Mouse (Mus musculus) layer of hippocampus, postnatal 10 days (tissue): Measurements from ENCODE around the gene Nlrp3. TPM values are rescaled to one million over a fixed set of nuclear protein-coding genes. Genes with fewer than 3 reads are reported as not detected.

Experiments used
- DNase-seq, 2 experiments: peaks; one replicate each; pipeline ENCODE4 v3.0.0; 2021; ENCODE audit warnings: low spot score in 2 of 2
- long read RNA-seq: library from polyadenylated mRNA; stranded (forward); transcript quantifications from one replicate; pipeline ENCODE4 v2.0.0, GENCODE M21; 2023
- total RNA-seq, 2 experiments: library from RNA; stranded (reverse); gene quantifications; 2 replicates each; pipeline ENCODE4 v1.2.3; 2021

The Nlrp3 gene
- total RNA-seq: 1 to 10 TPM; 1.0 TPM
- long read RNA-seq: 0 reads

DNA sequence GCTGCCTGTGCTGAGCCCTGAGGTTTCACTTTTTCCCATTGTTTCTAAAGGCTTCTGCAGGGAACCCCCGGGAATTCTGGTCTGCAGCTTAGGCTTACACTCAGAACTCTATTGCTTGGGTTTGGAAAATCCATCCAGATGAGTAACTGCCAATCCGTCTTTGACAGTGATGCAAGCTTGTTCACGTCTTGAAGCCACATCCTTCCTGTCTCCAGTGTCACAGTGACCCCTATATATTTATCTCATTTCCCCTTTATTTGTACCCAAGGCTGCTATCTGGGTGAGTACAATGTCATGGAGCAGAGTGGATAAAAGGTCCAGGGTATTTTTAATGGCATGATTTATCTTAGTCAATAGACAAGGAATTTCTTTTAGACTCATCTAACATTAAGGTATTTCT, at the start of gene Nlrp3:
TSS of gene Nlrp3 (plus strand) at position 245 of the 400 bp plus-strand sequence.
- no peak for DNase-seq

DNA sequence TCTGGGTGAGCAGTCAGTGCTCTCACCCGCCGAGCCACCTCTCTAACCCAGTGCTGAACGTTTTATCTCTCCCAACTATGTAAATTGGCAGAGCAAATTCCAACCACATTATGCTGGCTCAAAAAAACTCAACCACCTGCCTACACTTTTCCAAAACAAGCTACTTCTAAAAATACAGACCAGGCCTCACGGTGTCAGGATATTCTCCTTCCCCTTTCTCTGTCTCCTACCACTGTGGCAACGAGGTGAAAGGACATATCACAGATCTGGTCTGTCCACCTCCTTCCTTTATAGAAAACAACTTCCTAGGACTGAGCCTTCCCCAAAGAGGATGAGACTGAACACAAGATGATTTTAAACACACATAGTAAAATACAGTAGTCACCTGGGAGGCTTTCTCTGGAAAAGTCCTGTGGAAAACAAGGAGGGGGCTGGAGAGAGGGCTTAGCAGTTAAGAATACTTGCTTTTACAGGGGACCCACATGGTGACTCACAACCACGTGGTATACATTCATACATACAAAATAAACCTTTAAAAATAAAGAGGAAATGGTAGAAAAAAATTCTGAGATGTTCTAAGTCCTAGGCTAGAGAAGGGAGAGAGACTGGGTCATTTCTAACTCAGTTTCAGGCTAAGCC, 44.6 kb upstream of the Nlrp3 start:
- no peak for DNase-seq

DNA sequence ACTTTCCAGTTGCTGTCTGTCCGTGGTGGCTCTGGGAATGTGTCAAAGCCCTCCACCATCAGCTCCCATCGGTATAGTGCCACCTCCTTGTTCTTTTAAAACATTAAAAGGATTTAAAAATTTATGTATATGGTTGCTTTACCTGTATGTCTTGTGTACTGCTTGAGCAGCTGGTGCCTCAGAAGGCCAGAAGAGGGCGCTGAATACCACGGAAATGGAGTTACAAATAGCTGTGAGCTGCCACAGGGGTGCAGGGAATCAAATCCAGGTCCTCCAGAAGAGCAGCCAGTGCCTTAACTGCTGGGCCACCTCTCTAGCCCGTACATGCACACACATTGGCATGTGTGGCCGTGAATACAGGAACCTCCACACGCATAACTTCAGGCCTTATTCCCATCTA, 43.6 kb upstream of the Nlrp3 start:
- no peak for DNase-seq

DNA sequence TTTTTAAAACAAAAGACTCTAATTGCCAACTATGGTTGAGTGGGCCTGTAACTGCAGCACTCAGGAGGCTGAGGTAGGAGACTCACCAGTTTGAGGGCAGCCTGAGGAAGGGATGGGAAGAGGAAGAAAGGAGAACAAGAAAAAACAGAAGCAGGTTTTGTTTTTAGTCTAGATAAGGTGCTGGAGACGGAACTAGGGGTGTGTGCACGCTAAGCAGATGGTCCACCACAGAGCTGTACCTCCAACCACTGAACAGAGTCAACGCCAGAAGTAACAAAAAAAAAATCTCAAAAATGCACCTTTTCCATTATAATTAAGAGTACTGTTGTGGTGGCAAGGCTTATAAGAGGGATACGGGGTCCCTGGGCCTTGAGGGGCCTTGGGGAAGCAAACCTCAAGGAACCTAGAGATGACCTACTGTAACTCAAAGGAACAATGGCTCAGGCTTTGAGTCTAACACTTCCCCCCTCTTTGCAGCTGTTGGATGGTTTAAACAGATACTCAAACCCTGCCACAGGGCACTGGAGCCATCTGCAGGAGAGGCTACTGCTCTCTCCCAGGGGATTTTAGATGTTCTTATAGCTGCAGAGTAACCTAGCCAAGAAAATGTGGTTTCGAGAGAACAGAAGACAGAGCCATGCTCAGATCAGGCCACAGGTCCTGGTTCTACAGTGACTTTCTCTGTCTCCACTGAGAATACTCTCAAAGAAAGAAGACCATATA, 39.2 kb upstream of the Nlrp3 start:
- DNase-seq: no peak

DNA sequence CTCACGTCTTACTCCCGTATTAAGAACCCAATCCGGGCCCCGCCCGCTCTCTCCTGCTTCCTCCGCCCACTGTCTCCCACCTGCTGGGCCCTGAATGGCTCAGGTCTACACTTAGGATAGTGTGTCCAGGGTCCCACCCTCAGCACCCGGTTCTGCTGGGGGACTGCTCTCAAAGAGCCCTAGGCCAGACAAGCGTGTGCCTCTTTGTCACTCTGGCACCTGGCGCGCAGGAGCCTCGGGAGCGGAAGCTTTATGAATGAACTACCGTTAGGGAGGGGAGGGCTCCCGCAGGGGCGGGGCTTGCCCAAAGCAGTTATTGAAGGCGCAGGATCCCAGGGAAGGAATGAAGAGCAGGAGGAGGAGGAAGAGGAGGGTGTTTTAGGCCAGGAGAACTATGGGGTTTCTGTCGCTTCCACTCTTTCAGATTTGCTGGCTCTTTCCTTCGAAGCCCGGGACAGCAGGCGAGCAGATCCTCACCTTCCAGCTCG, 36.0 kb upstream of the Nlrp3 start:
- peak; percentile 51 to 61 for DNase-seq

DNA sequence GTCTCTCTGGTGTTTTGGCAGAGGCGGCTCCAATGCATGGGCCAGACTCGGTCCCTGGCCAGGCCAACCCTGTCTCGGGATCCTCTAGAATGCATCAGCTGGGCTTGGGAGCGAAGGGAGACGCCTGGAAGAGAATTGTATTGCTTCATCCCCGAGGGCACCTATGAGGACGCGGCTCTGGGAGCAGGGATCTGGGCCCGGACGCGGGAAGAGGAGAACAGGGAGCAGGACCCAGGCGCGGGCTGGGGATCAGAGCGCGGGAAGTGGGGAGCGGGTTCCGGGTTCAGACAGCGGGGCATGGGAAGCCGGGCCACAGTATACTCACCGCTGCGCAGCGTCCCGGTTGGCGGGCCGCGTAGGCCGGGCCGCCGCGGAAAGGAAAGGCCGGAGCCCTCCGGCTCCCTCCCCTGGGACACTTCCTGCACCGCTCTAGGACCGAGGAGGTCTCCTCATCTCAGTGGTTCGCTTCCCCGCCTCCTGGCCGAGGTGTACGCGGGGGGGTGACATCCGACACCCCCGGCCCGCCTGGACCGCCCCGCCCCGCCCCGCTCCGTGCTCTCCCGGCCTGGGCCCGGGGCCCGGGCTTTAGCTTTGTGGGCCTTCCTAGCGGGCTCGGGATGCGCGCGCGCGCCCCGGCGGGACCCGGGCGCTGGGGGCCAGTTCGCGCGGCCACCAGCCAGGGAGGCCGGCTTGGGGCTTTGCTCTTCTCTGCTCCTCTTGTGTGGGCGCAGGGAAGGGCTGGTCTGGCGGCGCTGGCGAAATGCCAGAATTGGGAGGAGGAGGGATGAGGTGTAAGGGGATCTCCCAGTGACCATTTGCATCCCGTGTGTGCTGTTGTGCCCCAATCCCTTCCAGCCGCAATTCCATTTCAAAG, 35.3 kb upstream of the Nlrp3 start:
- peak; percentile 82 to 86 for DNase-seq

DNA sequence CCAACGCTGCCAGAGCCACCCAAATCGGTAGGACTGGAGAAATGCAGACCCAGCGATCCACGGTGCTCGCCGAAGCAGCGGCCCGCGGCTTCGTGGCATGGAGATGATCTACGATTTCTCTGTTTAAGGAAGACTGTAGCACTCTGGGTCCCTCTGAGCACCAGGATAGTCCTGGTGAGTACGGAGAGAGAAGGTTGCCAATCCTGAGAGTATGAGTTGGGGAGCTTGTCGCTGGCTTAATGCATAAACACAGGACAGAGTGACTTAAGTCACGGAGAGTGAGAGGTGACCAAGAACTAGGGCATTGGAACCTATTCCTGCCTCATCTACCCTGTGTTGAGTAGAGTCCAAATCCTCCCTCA, 34.7 kb upstream of the Nlrp3 start:
- DNase-seq: no peak

DNA sequence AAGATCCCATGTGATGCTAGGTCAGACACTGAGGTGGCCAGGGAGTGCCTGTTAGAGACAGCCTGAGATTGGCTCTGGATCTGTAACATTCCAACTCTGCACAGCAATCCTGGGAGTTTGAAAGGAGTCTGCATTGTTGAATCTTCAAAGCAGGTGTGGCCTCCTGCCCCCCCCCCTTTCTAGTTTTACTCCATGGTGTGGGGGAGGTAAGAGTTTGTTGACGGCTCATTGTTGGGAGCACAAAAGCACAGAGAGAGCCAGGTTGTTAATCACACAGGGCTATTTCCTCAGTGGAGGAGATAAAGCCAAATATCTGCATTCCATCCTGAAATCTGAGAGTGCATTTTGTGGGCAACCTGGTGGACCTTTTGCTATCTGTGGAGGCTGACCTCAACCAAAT, 29.8 kb upstream of the Nlrp3 start:
- no peak for DNase-seq

DNA sequence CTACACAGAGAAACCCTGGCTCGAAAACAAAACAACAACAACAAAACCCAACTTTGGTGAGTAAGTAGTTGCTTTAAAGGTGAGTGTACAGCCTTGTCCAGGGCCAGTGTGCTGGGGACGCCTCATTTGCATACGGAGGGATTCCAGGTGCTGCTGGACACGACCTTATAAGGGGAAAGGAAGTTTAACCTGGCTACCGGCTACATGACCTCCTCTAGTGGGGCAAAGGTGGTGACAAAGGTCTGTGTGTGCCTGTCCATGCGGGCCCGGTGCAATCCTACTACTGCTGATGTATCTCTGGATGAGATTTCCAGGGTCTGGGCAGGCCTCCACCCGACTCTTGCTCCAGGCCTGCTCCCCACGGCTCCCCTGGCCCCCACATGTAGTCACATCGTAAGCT, 28.6 kb upstream of the Nlrp3 start:
- DNase-seq: no peak

DNA sequence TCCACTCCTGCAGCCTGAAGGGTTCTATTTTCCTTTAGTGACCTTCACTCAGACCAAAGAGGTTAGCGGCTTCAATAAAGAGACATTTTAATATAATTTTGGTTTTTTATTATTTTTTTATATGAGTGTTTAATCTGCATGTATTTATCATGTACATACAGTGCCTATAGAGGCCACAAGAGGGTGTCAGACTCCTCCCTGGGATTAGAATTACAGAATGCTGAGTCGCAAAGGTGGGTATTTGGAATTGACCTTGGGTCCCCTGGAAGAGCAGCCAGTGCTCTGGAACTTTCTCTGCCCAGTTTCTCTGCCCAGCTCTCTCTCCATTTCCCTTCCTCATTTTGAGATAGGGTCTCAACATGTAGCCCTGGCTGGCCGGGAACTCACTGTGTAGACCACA, 27.8 kb upstream of the Nlrp3 start:
- no peak for DNase-seq

DNA sequence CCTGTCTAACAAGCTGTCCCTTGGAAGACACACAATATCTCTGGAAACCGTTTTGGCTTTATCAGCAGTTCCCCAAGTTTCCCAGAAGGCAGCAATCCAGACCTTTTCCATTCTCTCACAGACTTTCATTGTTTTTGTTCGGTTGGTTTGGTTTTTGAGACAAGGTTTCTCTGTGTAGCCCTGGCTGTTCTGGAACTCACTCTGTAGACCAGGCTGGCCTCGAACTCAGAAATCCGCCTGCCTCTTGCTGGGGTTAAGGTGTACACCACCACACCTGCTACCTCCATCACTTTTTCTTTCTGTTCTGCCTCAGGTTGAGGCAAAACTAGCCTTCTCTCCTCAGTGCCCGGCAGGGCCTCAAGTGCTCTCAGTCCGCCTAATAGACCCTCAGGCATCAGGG, 27.0 kb upstream of the Nlrp3 start:
- DNase-seq: no peak

DNA sequence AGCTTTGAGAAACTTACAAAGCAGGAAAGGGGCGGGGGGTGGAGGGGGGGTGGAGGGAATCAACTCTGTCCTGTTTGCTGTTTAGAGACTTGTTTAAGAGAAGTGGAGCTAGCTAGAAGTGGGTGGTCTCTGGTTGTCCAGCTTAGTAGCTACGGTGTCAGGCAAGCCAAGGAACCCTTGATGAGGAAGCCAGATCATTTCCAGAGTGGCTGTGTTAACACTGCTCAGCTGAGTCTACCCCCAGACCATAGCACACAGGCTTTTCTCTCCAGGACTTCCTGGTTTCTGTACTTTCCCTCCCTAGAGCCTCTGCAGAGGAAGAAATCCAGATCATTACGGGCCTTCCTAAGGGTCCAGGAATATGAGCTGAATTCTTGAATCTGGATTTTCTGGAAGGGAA, 26.6 kb upstream of the Nlrp3 start:
- no peak for DNase-seq

DNA sequence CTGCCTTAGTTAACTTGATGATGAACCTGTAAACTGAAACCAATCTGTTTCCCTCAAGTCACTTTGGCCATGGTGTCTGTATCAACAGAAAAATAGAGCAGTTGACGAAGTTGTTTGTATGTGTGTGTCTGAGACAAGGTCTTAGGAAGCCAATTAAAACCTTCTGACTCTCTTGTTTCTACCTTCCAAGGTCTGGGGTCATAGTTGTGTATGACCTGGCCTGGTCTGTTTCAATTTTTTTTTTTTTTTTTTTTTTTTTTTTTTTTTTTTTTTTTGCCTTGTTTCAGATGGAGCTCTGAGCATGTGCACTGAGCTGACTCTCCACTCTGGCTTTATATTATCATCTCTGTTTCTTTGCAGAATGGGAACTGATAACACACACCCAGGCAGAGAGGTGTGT, 23.9 kb upstream of the Nlrp3 start:
- DNase-seq: no peak

DNA sequence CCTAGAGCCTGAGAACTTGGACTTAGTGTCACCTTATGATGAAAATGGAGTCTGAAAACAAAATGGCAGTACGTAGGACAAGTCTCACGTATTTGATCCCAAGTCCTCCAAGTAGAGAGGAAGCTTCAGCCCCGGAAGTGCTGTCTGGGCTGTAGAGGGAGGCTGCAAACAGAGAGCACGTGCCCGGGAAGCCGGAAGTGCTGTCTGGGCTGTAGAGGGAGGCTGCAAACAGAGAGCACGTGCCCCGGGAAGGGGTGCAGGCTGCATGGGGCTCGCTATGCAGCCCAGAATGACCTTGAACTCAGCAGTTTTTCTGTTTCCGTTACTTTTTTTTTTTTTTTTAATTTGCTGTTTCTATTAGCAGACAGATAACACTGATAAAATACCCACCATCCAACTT, 23.1 kb upstream of the Nlrp3 start:
- no peak for DNase-seq

DNA sequence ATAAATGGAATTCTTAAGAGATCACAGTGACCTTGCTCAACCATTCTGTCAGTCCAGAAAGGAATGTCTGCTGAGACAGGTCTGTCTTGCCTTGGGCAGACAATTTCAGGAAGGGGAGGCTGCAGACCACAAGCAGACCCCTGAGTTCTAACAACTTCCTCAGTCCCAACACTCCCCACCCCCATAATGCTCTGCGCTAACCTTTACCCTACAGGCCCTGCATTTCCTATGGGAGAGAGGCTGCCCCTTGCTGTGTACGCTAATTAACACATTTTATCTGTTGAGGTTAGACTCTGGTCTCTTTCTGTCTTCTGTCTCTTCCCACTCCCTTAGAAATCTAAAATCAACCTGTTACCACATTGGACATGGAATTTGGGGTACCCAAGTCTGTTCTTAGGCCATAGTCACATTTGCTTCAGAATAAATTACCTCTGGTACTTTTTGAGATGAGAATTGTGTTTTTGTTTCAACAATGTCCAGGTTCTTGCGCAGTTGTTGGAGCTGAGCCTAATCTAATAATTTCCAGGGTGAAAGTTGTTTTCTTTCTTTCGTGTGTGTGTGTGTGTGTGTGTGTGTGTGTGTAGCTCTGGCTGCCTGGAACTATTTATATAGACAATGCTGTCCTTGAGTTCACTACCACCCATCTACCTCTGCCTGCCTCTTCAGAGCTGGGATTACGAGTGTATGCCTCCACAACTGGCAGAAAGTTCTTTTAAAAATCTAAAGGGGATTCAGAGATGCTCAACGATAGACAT, 21.4 kb upstream of the Nlrp3 start:
- DNase-seq: no peak

DNA sequence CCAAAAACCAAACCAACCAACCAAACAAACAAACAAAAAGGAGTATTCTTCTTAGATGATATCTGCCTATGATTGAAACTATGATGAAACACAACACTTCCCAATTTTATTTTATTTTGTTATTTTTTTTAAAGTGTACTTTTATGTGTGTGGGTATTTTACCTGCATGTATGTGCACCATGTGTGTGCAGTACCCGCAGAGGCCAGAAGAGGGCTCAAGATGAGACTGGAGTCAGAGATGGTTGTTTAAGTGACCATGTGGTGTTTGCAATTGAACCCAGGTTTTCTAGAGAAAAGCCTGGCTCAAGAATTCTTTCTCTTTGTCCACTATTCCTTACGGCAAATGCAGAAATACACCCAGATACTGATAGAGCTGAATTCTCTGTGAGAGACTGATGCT, 17.2 kb upstream of the Nlrp3 start:
- no peak for DNase-seq

DNA sequence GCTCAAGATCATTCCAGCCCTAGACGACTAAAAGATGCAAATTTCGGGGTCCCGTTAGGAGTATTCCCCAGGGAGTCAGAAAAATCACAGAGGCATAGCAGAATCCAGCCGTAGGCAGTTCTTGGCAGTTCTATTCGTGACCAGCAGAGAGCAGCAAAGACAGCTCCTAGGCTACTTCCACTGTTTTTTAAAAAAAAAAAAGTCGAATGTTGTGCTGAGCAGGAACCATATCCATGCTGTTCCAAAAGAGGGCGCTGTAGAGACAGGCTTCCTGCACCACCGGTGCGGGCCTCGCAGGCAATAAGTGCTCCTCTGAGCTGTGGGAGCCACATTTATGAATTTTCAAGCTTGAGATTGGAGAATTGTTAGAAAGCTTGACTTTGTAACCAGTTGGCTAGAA, 16.1 kb upstream of the Nlrp3 start:
- DNase-seq: peak; percentile 88 to 89

DNA sequence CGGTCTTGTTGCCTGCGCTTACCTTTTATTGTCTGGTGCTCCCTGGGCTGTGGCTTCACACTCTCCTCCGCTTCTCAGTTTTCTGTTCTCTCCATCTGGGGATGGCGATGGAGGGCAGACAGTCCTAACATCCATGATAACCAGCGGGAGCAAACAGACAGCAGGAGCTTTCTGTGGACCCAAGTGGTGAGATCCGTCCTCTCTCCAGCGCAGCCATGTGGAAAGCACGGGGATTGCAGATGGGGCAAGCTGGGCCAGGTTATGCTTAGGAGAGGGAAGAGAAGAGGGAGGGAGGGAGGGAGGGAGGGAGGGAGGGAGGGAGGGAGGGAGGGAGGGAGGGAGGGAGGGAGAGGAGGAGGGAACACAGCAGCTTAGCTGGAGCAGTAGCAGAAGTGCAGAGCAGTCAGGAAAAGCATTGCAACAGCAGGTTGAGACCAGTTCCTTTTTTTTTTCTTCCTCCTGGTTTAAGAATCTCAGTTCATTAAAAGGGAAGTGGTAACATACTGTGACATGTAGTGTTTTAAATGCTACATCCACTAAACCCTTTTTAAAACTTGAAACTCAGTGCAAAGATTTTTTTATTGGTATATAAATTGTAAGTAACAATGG, 14.8 kb upstream of the Nlrp3 start, which contains the start of gene Zkscan17:
TSS of gene Zkscan17 (minus strand) at position 280 of the 609 bp plus-strand sequence.
- peak; percentile 47 to 50 for DNase-seq

DNA sequence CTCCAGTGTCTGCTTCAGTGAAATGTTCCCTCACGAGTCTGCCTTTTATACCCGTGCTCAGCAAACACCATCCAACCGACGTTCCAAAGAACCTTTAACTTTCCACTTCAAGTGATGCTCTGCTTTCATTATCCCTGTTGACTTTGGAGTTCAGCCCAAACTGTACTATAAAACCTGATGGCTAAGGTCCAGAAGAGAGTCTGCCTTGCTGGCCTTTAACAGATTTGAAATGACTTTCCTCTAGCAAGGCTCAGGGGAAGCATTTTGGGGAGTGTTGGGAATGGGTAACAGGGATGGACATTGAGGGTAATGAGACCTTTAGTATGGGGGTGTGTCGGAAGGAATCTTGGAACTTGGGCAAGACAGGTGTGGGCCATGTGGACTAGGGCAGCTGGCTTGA, 11.1 kb upstream of the Nlrp3 start:
- DNase-seq: no peak

DNA sequence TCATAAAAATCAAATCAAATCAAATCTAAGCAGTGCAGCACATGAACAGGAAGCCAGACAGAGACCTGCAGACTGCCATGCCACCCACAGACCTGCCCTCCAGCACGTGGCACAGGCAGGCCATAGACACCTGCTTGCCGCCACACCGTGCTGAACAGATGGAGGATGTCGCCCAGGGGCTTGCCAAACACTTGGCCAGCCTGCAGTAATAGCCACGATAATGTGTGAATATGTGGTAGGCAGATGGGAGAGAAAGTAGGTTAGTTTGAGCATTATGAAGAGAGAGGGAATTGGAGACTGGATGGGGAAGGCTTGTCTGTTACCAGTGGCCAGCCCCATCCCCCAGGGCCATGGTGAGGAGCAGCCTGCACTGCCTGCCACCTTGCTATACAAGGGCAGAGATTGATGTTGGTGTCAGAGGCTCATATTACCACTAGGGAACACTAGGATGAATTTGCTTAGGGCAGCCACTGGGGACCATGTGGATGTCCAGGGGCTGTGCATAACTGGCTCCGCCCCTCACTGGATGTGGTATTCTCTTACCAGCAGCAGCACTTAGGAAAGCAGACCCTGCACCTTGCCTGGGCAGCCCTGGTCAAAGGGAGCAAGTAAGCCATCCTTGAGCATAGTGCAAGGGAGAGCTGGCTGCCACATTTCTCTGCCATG, 10.4 kb upstream of the Nlrp3 start:
- DNase-seq: peak in 1 of 2 experiments; percentile 33
